Mouse (Mus musculus): ENCODE data around the gene Tmem30c.

DNA sequence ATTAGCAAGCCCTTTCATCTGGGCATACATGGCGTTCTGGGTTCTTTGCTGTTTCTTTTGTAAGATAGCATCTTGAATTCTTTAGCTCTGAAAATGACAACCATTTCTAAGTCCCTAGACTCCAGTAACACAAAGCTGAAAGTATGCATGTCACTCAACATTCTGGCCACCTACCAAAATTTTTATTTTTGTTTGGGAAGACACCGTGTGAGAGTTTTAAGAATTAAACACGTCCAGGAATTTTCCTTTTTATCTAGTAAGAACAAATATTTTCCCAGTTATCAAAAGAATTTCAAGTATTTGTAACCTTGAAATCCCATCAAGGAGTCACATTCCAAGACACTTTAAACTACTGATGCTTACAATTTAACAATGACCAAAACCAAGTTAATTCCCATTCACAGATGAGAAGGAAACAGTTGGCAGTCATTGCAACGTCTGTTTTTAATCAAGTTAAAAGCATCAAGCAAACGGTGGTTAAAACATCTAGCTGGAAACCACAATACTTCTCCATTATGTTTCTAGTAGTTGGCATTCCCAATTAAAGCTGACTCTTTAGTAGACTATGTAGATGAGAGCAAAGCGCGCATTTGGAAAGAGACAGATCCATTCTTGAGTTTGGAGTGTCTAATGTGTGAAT is 56.7 kb downstream of the Tmem30c start:
- TF ChIP-seq POLR2A (IDR thresholded peaks at IDR 0.05; ENCODE audit: low read depth, low read length) (no peak), CTCF (conservative IDR thresholded peaks at IDR 0.05; ENCODE audit: insufficient read depth, insufficient read length, low read depth, low read length) (no peak)
